14 mouse cellular contexts compared by ENCODE assay signal in the genomic region with DNA sequence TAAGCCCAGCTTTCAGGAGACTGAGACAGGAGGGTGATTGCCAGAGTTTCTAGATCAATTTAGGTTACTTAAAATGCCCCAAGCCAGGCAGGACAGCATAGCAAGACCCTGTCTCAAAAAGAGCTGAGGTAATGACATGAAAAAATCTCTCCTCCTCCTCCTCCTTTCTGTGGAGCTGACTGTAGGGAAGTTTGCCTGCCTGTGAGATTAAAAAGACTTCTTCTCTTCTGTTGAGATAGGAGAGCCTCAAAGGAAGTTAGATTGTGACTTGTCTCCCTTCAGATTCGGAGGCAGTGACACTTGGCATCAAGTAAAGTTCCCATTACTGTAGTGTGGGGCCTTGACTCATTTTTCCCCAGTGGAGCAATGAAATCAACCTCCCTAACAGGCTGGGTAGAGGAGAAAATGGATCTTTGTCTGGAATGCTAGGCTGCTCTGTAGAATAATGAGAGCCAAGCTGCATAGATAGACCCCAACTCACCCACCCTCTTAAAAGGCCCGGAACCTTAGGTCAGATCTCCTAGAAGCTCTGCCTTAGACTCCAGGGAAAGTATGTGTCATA. TPM values are rescaled to one million over a fixed set of nuclear protein-coding genes. Genes with fewer than 3 reads are reported as not detected.
A peak's percentile ranks its signal among the peaks of the same experiment; 100 is the strongest.
DNase-seq lines count a peak whose midpoint lies in the region; ATAC-seq and TF ChIP-seq lines count a peak whose summit lies in the region.
"Had no signal": no experiment of that assay in that cellular context is flagged by ENCODE, and none has a peak within 500 bp of the region (broad histone marks: within the 10 kb centered on the region; RNA-seq: fewer than 3 reads in every experiment).

No protein-coding gene starts in this region.

- H3K9me3 ChIP-seq in embryonic facial prominence, embryonic 13.5 days: no peaks in the 10 kb centered on the region
- no peaks in the 10 kb centered on the region for H3K9me3 ChIP-seq in embryonic facial prominence, embryonic 10.5 days
- H3K9me3 ChIP-seq in liver, embryonic 15.5 days (replicated peaks): no peaks in the 10 kb centered on the region
- H3K9me3 ChIP-seq: hindbrain, embryonic 12.5 days; lung, embryonic 15.5 days had no signal

- no peak overlapping the region for H3K4me2 ChIP-seq in embryonic facial prominence, embryonic 13.5 days
- H3K4me2 ChIP-seq in liver, embryonic 15.5 days: peak overlapping the region; percentile 77
- H3K4me2 ChIP-seq: hindbrain, embryonic 12.5 days; lung, embryonic 15.5 days had no signal

- peaks cover 55% of the 10 kb centered on the region for H3K4me1 ChIP-seq in embryonic facial prominence, embryonic 13.5 days
- H3K4me1 ChIP-seq in embryonic facial prominence, embryonic 10.5 days: peaks cover 58% of the 10 kb centered on the region
- peaks cover 35% of the 10 kb centered on the region for H3K4me1 ChIP-seq in kidney, adult 2 months (ENCODE audit: control insufficient read depth, insufficient read depth, low read length)
- peaks cover 54% of the 10 kb centered on the region for H3K4me1 ChIP-seq in bone marrow macrophage, adult 2 months (ENCODE audit: control insufficient read depth, insufficient read depth, low read length)
- H3K4me1 ChIP-seq in liver, embryonic 15.5 days (replicated peaks): peaks cover 87% of the 10 kb centered on the region

- peaks cover 9% of the 10 kb centered on the region for H3K36me3 ChIP-seq in embryonic facial prominence, embryonic 13.5 days
- H3K36me3 ChIP-seq in embryonic facial prominence, embryonic 10.5 days (replicated peaks): peaks cover 18% of the 10 kb centered on the region
- no peaks in the 10 kb centered on the region for H3K36me3 ChIP-seq in kidney, adult 2 months (ENCODE audit: control insufficient read depth, insufficient read depth, low read length)
- peaks cover 20% of the 10 kb centered on the region for H3K36me3 ChIP-seq in liver, embryonic 15.5 days (replicated peaks)

- ATAC-seq in embryonic facial prominence, embryonic 13.5 days (ENCODE audit: insufficient number of reproducible peaks, insufficient read depth, low FRiP score, low TSS enrichment, low read depth): no peak
- no peak for ATAC-seq in liver, embryonic 15.5 days (ENCODE audit: insufficient read depth)
- ATAC-seq: midbrain, embryonic 16.5 days had no signal

- H3K4me3 ChIP-seq in embryonic facial prominence, embryonic 13.5 days: no peak overlapping the region
- H3K4me3 ChIP-seq in embryonic facial prominence, embryonic 10.5 days: no peak overlapping the region
- no peak overlapping the region for H3K4me3 ChIP-seq in kidney, adult 2 months (ENCODE audit: insufficient read depth, low read depth, low read length)
- H3K4me3 ChIP-seq in bone marrow macrophage, adult 2 months (ENCODE audit: insufficient read depth, low read length): peak overlapping the region; percentile 1; the same call in 1 of the 2 replicates
- H3K4me3 ChIP-seq in liver, embryonic 15.5 days (replicated peaks): peak overlapping the region; percentile 78
- H3K4me3 ChIP-seq: hindbrain, embryonic 12.5 days; lung, embryonic 15.5 days had no signal

- H3K9ac ChIP-seq in embryonic facial prominence, embryonic 13.5 days: 0 out of 2 replicates have a peak overlapping the region, but pooled peaks have one; percentile 23
- peak overlapping the region; percentile 40 for H3K9ac ChIP-seq in liver, embryonic 15.5 days
- H3K9ac ChIP-seq: hindbrain, embryonic 12.5 days; lung, embryonic 15.5 days had no signal

- no peak for DNase-seq in embryonic facial prominence, embryonic 10.5 days (ENCODE audit: low spot score)
- DNase-seq in kidney, adult 2 months: no peak
- no peak for DNase-seq in kidney, postnatal 14 days
- DNase-seq in testis, postnatal 10 days (ENCODE audit: low spot score): no peak
- no peak for DNase-seq in right cerebral cortex, adult 2 months (ENCODE audit: low spot score in 2 of 2)
- DNase-seq: cerebellum, adult 11-12 months; thymus, adult 2 months had no signal

- no peak for TF ChIP-seq POLR2A in kidney, adult 2 months (IDR thresholded peaks at IDR 0.05; ENCODE audit: low read depth, low read length)
- TF ChIP-seq POLR2A in bone marrow macrophage, adult 2 months (IDR thresholded peaks at IDR 0.05; ENCODE audit: borderline replicate concordance, low read depth, low read length): no peak

- no peak for TF ChIP-seq CTCF in kidney, adult 2 months (conservative IDR thresholded peaks at IDR 0.05; ENCODE audit: insufficient read depth, insufficient read length, low read depth, low read length)
- TF ChIP-seq CTCF in bone marrow macrophage, adult 2 months (IDR thresholded peaks at IDR 0.05; ENCODE audit: low read depth, low read length): no peak

- 0 out of 2 replicates have a peak overlapping the region, but pooled peaks have one; percentile 28 for H3K27ac ChIP-seq in embryonic facial prominence, embryonic 13.5 days
- H3K27ac ChIP-seq in embryonic facial prominence, embryonic 10.5 days (replicated peaks): no peak overlapping the region
- peak overlapping the region; percentile 54 for H3K27ac ChIP-seq in kidney, adult 2 months (ENCODE audit: insufficient read depth, low read depth, low read length)
- H3K27ac ChIP-seq in bone marrow macrophage, adult 2 months (ENCODE audit: insufficient read depth, low read depth, low read length): peak overlapping the region; percentile 94
- H3K27ac ChIP-seq in liver, embryonic 15.5 days (replicated peaks): peak overlapping the region; percentile 99
- H3K27ac ChIP-seq: hindbrain, embryonic 12.5 days; lung, embryonic 15.5 days had no signal

- 82% methylated on average over 2 of the region's 2 CpGs for WGBS in embryonic facial prominence, embryonic 13.5 days
- 90% methylated on average over 2 of the region's 2 CpGs for WGBS in embryonic facial prominence, embryonic 10.5 days
- WGBS in kidney, adult 2 months: 57% methylated on average over 2 of the region's 2 CpGs
- 46% methylated on average over 2 of the region's 2 CpGs for WGBS in liver, embryonic 15.5 days (ENCODE audit: insufficient replicate concordance)

- no peaks in the 10 kb centered on the region for H3K27me3 ChIP-seq in embryonic facial prominence, embryonic 13.5 days
- no peaks in the 10 kb centered on the region for H3K27me3 ChIP-seq in embryonic facial prominence, embryonic 10.5 days (replicated peaks; ENCODE audit: low read depth, poor library complexity, severe bottlenecking)
- H3K27me3 ChIP-seq in kidney, adult 2 months (replicated peaks; ENCODE audit: control insufficient read depth, insufficient read depth, low read length): no peaks in the 10 kb centered on the region
- no peaks in the 10 kb centered on the region for H3K27me3 ChIP-seq in liver, embryonic 15.5 days
- H3K27me3 ChIP-seq: hindbrain, embryonic 12.5 days; lung, embryonic 15.5 days had no signal

RNA-seq across cellular contexts. Expression of gene Adipor1, which starts 3.3 kb away (rescaled TPM):
- 81.6 and 87.4 TPM in 2 replicates for polyA plus RNA-seq in embryonic facial prominence, embryonic 13.5 days (2015; fragmentation: Nextera tagmentation; extraction: Ambion mirVana)
- polyA plus RNA-seq in embryonic facial prominence, embryonic 10.5 days (2016; fragmentation: Nextera tagmentation; extraction: Ambion mirVana): 75.8 and 76.2 TPM in 2 replicates
- polyA plus RNA-seq in kidney, adult 2 months (2012; rRNA removed): 113 and 119 TPM in 2 replicates
- polyA plus RNA-seq in bone marrow macrophage, adult 2 months (2012; ENCODE audit: insufficient read depth, insufficient read length, missing spikeins): 202 and 213 TPM in 2 replicates
- polyA plus RNA-seq in liver, embryonic 15.5 days (2015; fragmentation: Nextera tagmentation; extraction: Ambion mirVana): 162 and 178 TPM in 2 replicates

RNA-seq across cellular contexts. Expression of gene Cyb5r1, which starts 13.1 kb away (rescaled TPM):
- polyA plus RNA-seq in embryonic facial prominence, embryonic 13.5 days (2015; fragmentation: Nextera tagmentation; extraction: Ambion mirVana): 34.9 and 37.4 TPM in 2 replicates
- polyA plus RNA-seq in embryonic facial prominence, embryonic 10.5 days (2016; fragmentation: Nextera tagmentation; extraction: Ambion mirVana): 37.0 and 37.3 TPM in 2 replicates
- 41.9 and 56.8 TPM in 2 replicates for polyA plus RNA-seq in kidney, adult 2 months (2012; rRNA removed)
- polyA plus RNA-seq in bone marrow macrophage, adult 2 months (2012; ENCODE audit: insufficient read depth, insufficient read length, missing spikeins): 74.6 and 81.3 TPM in 2 replicates
- polyA plus RNA-seq in liver, embryonic 15.5 days (2015; fragmentation: Nextera tagmentation; extraction: Ambion mirVana): 17.3 and 17.4 TPM in 2 replicates

RNA-seq across cellular contexts. Expression of gene 4933406M09Rik, which starts 32.8 kb away (rescaled TPM):
- not detected in 2 replicates for polyA plus RNA-seq in embryonic facial prominence, embryonic 13.5 days (2015; fragmentation: Nextera tagmentation; extraction: Ambion mirVana)
- polyA plus RNA-seq in embryonic facial prominence, embryonic 10.5 days (2016; fragmentation: Nextera tagmentation; extraction: Ambion mirVana): not detected in 2 replicates
- 0.06 TPM in 1 of 2 replicates, not detected in the other for polyA plus RNA-seq in kidney, adult 2 months (2012; rRNA removed)
- not detected in 2 replicates for polyA plus RNA-seq in bone marrow macrophage, adult 2 months (2012; ENCODE audit: insufficient read depth, insufficient read length, missing spikeins)
- not detected in 2 replicates for polyA plus RNA-seq in liver, embryonic 15.5 days (2015; fragmentation: Nextera tagmentation; extraction: Ambion mirVana)
- polyA plus RNA-seq: hindbrain, embryonic 12.5 days; kidney, embryonic 14.5 days; lung, embryonic 15.5 days; midbrain, embryonic 16.5 days; thymus, adult 2 months had no signal

RNA-seq across cellular contexts. Expression of gene Klhl12, which starts 36.8 kb away (rescaled TPM):
- polyA plus RNA-seq in embryonic facial prominence, embryonic 13.5 days (2015; fragmentation: Nextera tagmentation; extraction: Ambion mirVana): 31.7 and 33.1 TPM in 2 replicates
- polyA plus RNA-seq in embryonic facial prominence, embryonic 10.5 days (2016; fragmentation: Nextera tagmentation; extraction: Ambion mirVana): 39.1 and 42.6 TPM in 2 replicates
- polyA plus RNA-seq in kidney, adult 2 months (2012; rRNA removed): 8.1 and 9.6 TPM in 2 replicates
- 3.8 and 5.0 TPM in 2 replicates for polyA plus RNA-seq in bone marrow macrophage, adult 2 months (2012; ENCODE audit: insufficient read depth, insufficient read length, missing spikeins)
- polyA plus RNA-seq in liver, embryonic 15.5 days (2015; fragmentation: Nextera tagmentation; extraction: Ambion mirVana): 35.3 and 39.2 TPM in 2 replicates

RNA-seq across cellular contexts. Expression of gene Tmem183a, which starts 56.7 kb away (rescaled TPM):
- polyA plus RNA-seq in embryonic facial prominence, embryonic 13.5 days (2015; fragmentation: Nextera tagmentation; extraction: Ambion mirVana): 84.1 and 89.7 TPM in 2 replicates
- polyA plus RNA-seq in embryonic facial prominence, embryonic 10.5 days (2016; fragmentation: Nextera tagmentation; extraction: Ambion mirVana): 119 and 126 TPM in 2 replicates
- 84.0 and 100 TPM in 2 replicates for polyA plus RNA-seq in kidney, adult 2 months (2012; rRNA removed)
- polyA plus RNA-seq in bone marrow macrophage, adult 2 months (2012; ENCODE audit: insufficient read depth, insufficient read length, missing spikeins): 36.6 and 39.4 TPM in 2 replicates
- polyA plus RNA-seq in liver, embryonic 15.5 days (2015; fragmentation: Nextera tagmentation; extraction: Ambion mirVana): 49.8 and 53.9 TPM in 2 replicates

Comparison
In these comparisons a context has a peak if more than half of its experiments do, and no peak if none do; other contexts are left out.
1. H3K4me3 ChIP-seq: peak in bone marrow macrophage, adult 2 months (single experiment) and liver, embryonic 15.5 days (single experiment); none in embryonic facial prominence, embryonic 13.5 days (single experiment), embryonic facial prominence, embryonic 10.5 days (single experiment) and kidney, adult 2 months (single experiment).